Mouse (Mus musculus): ENCODE data around the gene Saal1.

DNA sequence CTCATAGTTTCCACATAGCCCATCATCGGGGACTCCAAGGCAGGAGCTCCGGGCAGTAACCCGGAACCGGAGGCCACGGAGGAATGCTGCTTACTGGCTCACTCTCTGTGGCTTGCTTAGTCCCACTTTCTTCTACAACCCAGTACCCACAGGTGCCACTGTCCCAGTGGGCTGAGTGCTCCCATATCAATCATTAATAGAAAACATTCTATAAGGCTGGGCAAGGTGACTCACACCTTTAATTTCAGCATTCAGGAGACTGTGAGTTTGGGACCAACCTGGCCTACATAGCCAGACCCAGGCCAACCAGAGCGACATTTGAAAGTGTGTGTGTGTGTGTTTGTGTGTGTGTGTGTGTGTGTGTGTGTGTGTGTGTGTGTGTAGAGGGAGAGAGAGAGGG, 12.9 kb upstream of the Saal1 start:
- TF ChIP-seq CTCF (IDR thresholded peaks at IDR 0.05; ENCODE audit: borderline replicate concordance, control insufficient read depth, extremely low read depth, insufficient read depth, low read length, poor library complexity) (no peak), POLR2A (IDR thresholded peaks at IDR 0.05; ENCODE audit: control insufficient read depth, extremely low read depth, insufficient read depth, low read length, poor library complexity) (no peak)
